Comparison of ENCODE assay signal across 32 mouse cellular contexts in the genomic region with DNA sequence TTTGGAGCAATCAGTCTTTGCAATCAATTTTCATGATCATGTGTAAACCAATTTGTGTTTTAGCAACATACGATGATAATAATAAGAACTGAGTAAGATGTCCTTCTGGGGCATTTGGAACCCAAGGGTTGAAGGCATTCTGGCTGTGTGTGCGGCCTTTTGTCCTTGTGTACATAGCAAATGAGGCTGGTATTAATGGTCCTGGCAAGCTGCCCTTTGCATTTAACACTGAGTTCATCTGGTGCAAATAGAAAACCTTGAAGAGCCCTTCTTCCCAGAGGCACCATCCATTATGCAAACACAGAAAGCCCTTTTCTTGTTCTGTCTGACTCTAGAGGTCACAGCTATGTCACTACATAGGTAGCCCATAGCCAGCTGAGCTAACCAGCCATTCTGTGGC. TPM values are rescaled to one million over a fixed set of nuclear protein-coding genes. Genes with fewer than 3 reads are reported as not detected.
DNase-seq lines count a peak whose midpoint lies in the region; ATAC-seq and TF ChIP-seq lines count a peak whose summit lies in the region.
"Had no signal": no experiment of that assay in that cellular context is flagged by ENCODE, and none has a peak within 500 bp of the region (broad histone marks: within the 10 kb centered on the region; RNA-seq: fewer than 3 reads in every experiment).

No protein-coding gene starts in this region.

- 74% methylated on average over 2 of the region's 2 CpGs for WGBS in kidney, adult 2 months
- WGBS in kidney, embryonic 14.5 days, result 93% methylated on average over 2 of the region's 2 CpGs
- 66% methylated on average over 2 of the region's 2 CpGs for WGBS in lung, embryonic 16.5 days

- H3K4me1 ChIP-seq in kidney, adult 2 months (ENCODE audit: control insufficient read depth, insufficient read depth, low read length), result no peaks in the 10 kb centered on the region
- no peaks in the 10 kb centered on the region for H3K4me1 ChIP-seq in kidney, embryonic 14.5 days (ENCODE audit: control insufficient read depth, insufficient read depth, low read length)
- H3K4me1 ChIP-seq in lung, embryonic 16.5 days (replicated peaks; ENCODE audit: control insufficient read depth, insufficient read depth, low read length), result no peaks in the 10 kb centered on the region
- H3K4me1 ChIP-seq: forebrain, embryonic 13.5 days; hindbrain, embryonic 13.5 days; limb, embryonic 12.5 days; midbrain, embryonic 13.5 days; neural tube, embryonic 13.5 days had no signal

- H3K9ac ChIP-seq in kidney, embryonic 14.5 days (ENCODE audit: low read depth, low read length), result no peak overlapping the region
- no peak overlapping the region for H3K9ac ChIP-seq in lung, embryonic 16.5 days (ENCODE audit: low read length)
- H3K9ac ChIP-seq: forebrain, embryonic 13.5 days; hindbrain, embryonic 13.5 days; limb, embryonic 12.5 days; midbrain, embryonic 13.5 days; neural tube, embryonic 13.5 days had no signal

- no peak overlapping the region for H3K4me2 ChIP-seq in kidney, embryonic 14.5 days (replicated peaks; ENCODE audit: low read depth, low read length)
- no peak overlapping the region for H3K4me2 ChIP-seq in lung, embryonic 16.5 days (ENCODE audit: low read depth, low read length)
- H3K4me2 ChIP-seq: forebrain, embryonic 13.5 days; heart, embryonic 11.5 days; hindbrain, embryonic 13.5 days; limb, embryonic 12.5 days; midbrain, embryonic 13.5 days; neural tube, embryonic 13.5 days had no signal

- H3K27ac ChIP-seq in kidney, adult 2 months (ENCODE audit: insufficient read depth, low read depth, low read length), result no peak overlapping the region
- H3K27ac ChIP-seq in kidney, embryonic 14.5 days (ENCODE audit: low read depth, low read length), result no peak overlapping the region
- H3K27ac ChIP-seq in lung, embryonic 16.5 days (ENCODE audit: low read length), result no peak overlapping the region
- H3K27ac ChIP-seq: forebrain, embryonic 13.5 days; hindbrain, embryonic 13.5 days; layer of hippocampus, adult 2 months; left cerebral cortex, adult 2 months; limb, embryonic 12.5 days; macrophage; midbrain, embryonic 13.5 days; neural tube, embryonic 13.5 days had no signal

- no peaks in the 10 kb centered on the region for H3K9me3 ChIP-seq in kidney, embryonic 14.5 days (ENCODE audit: control insufficient read depth, low read length)
- H3K9me3 ChIP-seq in lung, embryonic 16.5 days (ENCODE audit: control insufficient read depth, low read length), result no peaks in the 10 kb centered on the region
- H3K9me3 ChIP-seq: G1E; midbrain, embryonic 13.5 days; neural tube, embryonic 13.5 days had no signal

- peak; percentile 15 for DNase-seq in adrenal gland, adult 8-10 months
- no peak for DNase-seq in adrenal gland, adult 18-20 months (ENCODE audit: low spot score in 2 of 2)
- peak; percentile 33 for DNase-seq in kidney, adult 2 months
- no peak for DNase-seq in lung, postnatal 10 days
- peak; percentile 47 for DNase-seq in kidney, postnatal 14 days
- DNase-seq: cerebellum, adult 18-20 months; gastrocnemius, postnatal 25 days; heart, postnatal 36 days; thymus, adult 2 months; thymus, postnatal 36 days had no signal

- H3K4me3 ChIP-seq in kidney, adult 2 months (ENCODE audit: insufficient read depth, low read depth, low read length), result no peak overlapping the region
- no peak overlapping the region for H3K4me3 ChIP-seq in kidney, embryonic 14.5 days (ENCODE audit: low read length)
- H3K4me3 ChIP-seq in lung, embryonic 16.5 days (ENCODE audit: low read length), result no peak overlapping the region
- H3K4me3 ChIP-seq: forebrain, embryonic 13.5 days; hindbrain, embryonic 13.5 days; layer of hippocampus, adult 2 months; left cerebral cortex, adult 2 months; limb, embryonic 12.5 days; midbrain, embryonic 13.5 days; neural tube, embryonic 13.5 days had no signal

- no peaks in the 10 kb centered on the region for H3K27me3 ChIP-seq in kidney, adult 2 months (replicated peaks; ENCODE audit: control insufficient read depth, insufficient read depth, low read length)
- H3K27me3 ChIP-seq in kidney, embryonic 14.5 days (ENCODE audit: control insufficient read depth, insufficient read depth, low read length), result no peaks in the 10 kb centered on the region
- no peaks in the 10 kb centered on the region for H3K27me3 ChIP-seq in lung, embryonic 16.5 days (ENCODE audit: control insufficient read depth, insufficient read depth, low read depth, low read length)
- H3K27me3 ChIP-seq: forebrain, embryonic 13.5 days; hindbrain, embryonic 13.5 days; limb, embryonic 12.5 days; midbrain, embryonic 13.5 days; neural tube, embryonic 13.5 days had no signal

- ATAC-seq in kidney, embryonic 14.5 days (ENCODE audit: low FRiP score, low TSS enrichment), result no peak
- ATAC-seq in lung, embryonic 16.5 days (ENCODE audit: low read depth), result peak; percentile 64
- ATAC-seq in erythroblast, adult 5-6 weeks (replicated peaks; ENCODE audit: low FRiP score, poor library complexity, severe bottlenecking), result no peak
- ATAC-seq: forebrain, embryonic 13.5 days; intestine, postnatal 0 days; midbrain, embryonic 13.5 days had no signal

- no peak for TF ChIP-seq POLR2A in kidney, adult 2 months (IDR thresholded peaks at IDR 0.05; ENCODE audit: low read depth, low read length)

- no peak for TF ChIP-seq CTCF in kidney, adult 2 months (conservative IDR thresholded peaks at IDR 0.05; ENCODE audit: insufficient read depth, insufficient read length, low read depth, low read length)

- H3K36me3 ChIP-seq in kidney, adult 2 months (ENCODE audit: control insufficient read depth, insufficient read depth, low read length), result no peaks in the 10 kb centered on the region
- no peaks in the 10 kb centered on the region for H3K36me3 ChIP-seq in kidney, embryonic 14.5 days (ENCODE audit: control insufficient read depth, insufficient read depth, low read length)
- no peaks in the 10 kb centered on the region for H3K36me3 ChIP-seq in lung, embryonic 16.5 days (ENCODE audit: control insufficient read depth, insufficient read depth, low read length)
- H3K36me3 ChIP-seq: G1E; hindbrain, embryonic 13.5 days; limb, embryonic 12.5 days; midbrain, embryonic 13.5 days; neural tube, embryonic 13.5 days had no signal

RNA-seq across cellular contexts. Expression of a gene that starts 30.5 kb away (rescaled TPM):
- 1 to 10 TPM; 3.3 to 5.1 (median 4.7) TPM for total RNA-seq in adrenal gland, adult 8-10 months (2022)
- total RNA-seq in adrenal gland, adult 18-20 months (2021), result 1 to 10 TPM; 3.2 to 4.4 TPM
- polyA plus RNA-seq in kidney, adult 2 months (2012; rRNA removed), result 10.4 and 12.7 TPM in 2 replicates
- polyA plus RNA-seq in kidney, embryonic 14.5 days (2014; fragmentation: Nextera tagmentation; extraction: Ambion mirVana), result 8.3 and 10.5 TPM in 2 replicates
- polyA plus RNA-seq in lung, embryonic 16.5 days (2015; fragmentation: Nextera tagmentation; extraction: Ambion mirVana), result 8.8 and 11.1 TPM in 2 replicates
- 0.63 TPM in 1 of 2 replicates, not detected in the other for total RNA-seq in erythroblast, adult 5-6 weeks (2015; ENCODE audit: low replicate concordance)
- total RNA-seq in erythroblast, adult 5-6 weeks (2017; ENCODE audit: low replicate concordance), result 0.51 TPM in 1 of 2 replicates, not detected in the other

RNA-seq across cellular contexts. Expression of a gene that starts 35.0 kb away (rescaled TPM):
- total RNA-seq in adrenal gland, adult 8-10 months (2022), result not detected
- total RNA-seq in adrenal gland, adult 18-20 months (2021), result not detected
- polyA plus RNA-seq in kidney, adult 2 months (2012; rRNA removed), result not detected in 2 replicates
- not detected in 2 replicates for polyA plus RNA-seq in kidney, embryonic 14.5 days (2014; fragmentation: Nextera tagmentation; extraction: Ambion mirVana)
- polyA plus RNA-seq in lung, embryonic 16.5 days (2015; fragmentation: Nextera tagmentation; extraction: Ambion mirVana), result not detected in 2 replicates
- total RNA-seq in erythroblast, adult 5-6 weeks (2015; ENCODE audit: low replicate concordance), result not detected in 2 replicates
- not detected in 2 replicates for total RNA-seq in erythroblast, adult 5-6 weeks (2017; ENCODE audit: low replicate concordance)
- total RNA-seq: G1E; heart, postnatal 36 days; layer of hippocampus, adult 2 months; layer of hippocampus, postnatal 14 days; left cerebral cortex, adult 2 months; left cerebral cortex, postnatal 25 days; liver, adult 2 months; megakaryocyte-erythroid progenitor cell, adult 5-6 weeks had no signal
- polyA plus RNA-seq: cortical plate, adult 2 months; embryonic facial prominence, embryonic 14.5 days; forebrain, embryonic 13.5 days; G1E; heart, embryonic 11.5 days; heart, embryonic 16.5 days; hindbrain, embryonic 13.5 days; intestine, postnatal 0 days; limb, embryonic 12.5 days; liver, adult 2 months; liver, embryonic 16.5 days; macrophage; midbrain, embryonic 13.5 days; neural tube, embryonic 13.5 days; thymus, adult 2 months had no signal

Comparison
In these comparisons a context has a peak if more than half of its experiments do, and no peak if none do; other contexts are left out.
1. DNase-seq: peak in adrenal gland, adult 8-10 months (single experiment), kidney, adult 2 months (single experiment) and kidney, postnatal 14 days (single experiment); none in adrenal gland, adult 18-20 months (0 of 2) and lung, postnatal 10 days (single experiment).